Mouse (Mus musculus) heart, adult 2 months (tissue): Measurements from ENCODE around the gene Aasdhppt.

Source experiments
- CTCF ChIP-seq: fragments of 200-600 bp; IDR thresholded peaks from 2 replicates; pipeline ENCODE4 v1.8.1; 2022; ENCODE audit warnings: antibody characterized with exemption, mild to moderate bottlenecking, moderate library complexity
- EP300 ChIP-seq: fragments of 200-500 bp; IDR thresholded peaks from 2 replicates; pipeline ENCODE4 v1.6.1; 2011; ENCODE audit warnings: low read depth, low read length, control low read depth; ENCODE audit not compliant: insufficient read depth
- POLR2A ChIP-seq: fragments of 200-500 bp; IDR thresholded peaks from 2 replicates; pipeline ENCODE4 v1.6.1; 2011; ENCODE audit warnings: mild to moderate bottlenecking, low read depth, low read length, control low read depth; ENCODE audit not compliant: insufficient read depth

DNA sequence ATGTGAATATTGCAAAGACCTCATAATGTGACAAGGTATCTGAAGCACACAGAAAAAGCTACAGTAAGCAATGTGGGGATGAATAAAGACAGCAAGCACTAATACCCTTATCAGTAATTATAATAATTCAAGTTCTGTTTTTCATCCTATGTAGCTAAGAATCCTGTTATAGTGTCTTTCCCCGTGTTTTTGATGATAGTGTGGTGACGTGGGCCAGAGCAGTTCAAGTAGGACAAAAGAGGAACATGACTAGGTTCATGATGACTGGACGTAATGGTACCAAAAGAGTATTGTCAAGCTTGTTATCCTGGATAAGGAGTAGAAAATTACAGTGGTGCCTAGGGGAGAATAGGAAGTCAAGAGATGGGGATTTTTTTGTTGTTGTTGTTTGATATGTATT is 1.4 kb upstream of the Aasdhppt start:
- no peak for TF ChIP-seq POLR2A
- TF ChIP-seq CTCF = no peak
- TF ChIP-seq EP300 = no peak
